Mouse (Mus musculus) MEL (cell line): ENCODE results near the gene Tmprss6. TPM values are rescaled to one million over a fixed set of nuclear protein-coding genes. Genes with fewer than 3 reads are reported as not detected.

Experiments used
- DNase-seq: peaks from one replicate; pipeline ENCODE4 v3.0.0; 2011; ENCODE audit warnings: low read depth, low spot score
- H3K27ac ChIP-seq: 2 replicates; pipeline ENCODE4 v1.5.1; 2012; ENCODE audit warnings: low read depth, mild to moderate bottlenecking, control low read depth, low read length, moderate library complexity; ENCODE audit not compliant: control insufficient read depth
- H3K27me3 ChIP-seq, 2 experiments: fragments of 150-350 bp in 1 of 2; sonication (generic) in 1 of 2; 2 replicates each; pipeline ENCODE4 v1.6.1; 2012; ENCODE audit warnings: low read length in 2 of 2, mild to moderate bottlenecking in 2 of 2, improper control_type of control experiment in 1 of 2, moderate library complexity in 1 of 2; ENCODE audit not compliant: insufficient read depth in 2 of 2, control insufficient read depth in 1 of 2
- H3K36me3 ChIP-seq, 2 experiments: 2 replicates each; pipeline ENCODE4 v1.6.1; 2012 to 2014; ENCODE audit warnings: low read length in 2 of 2, improper control_type of control experiment in 1 of 2, inconsistent platforms in 1 of 2, mild to moderate bottlenecking in 1 of 2; ENCODE audit not compliant: insufficient read depth in 2 of 2, control insufficient read depth in 1 of 2
- H3K4me1 ChIP-seq, 2 experiments: fragments of 150-350 bp in 1 of 2; sonication (generic) in 1 of 2; 2 replicates each; pipeline ENCODE4 v1.6.1; 2012; ENCODE audit warnings: low read length in 2 of 2, improper control_type of control experiment in 1 of 2, mild to moderate bottlenecking in 1 of 2; ENCODE audit not compliant: insufficient read depth in 2 of 2, control insufficient read depth in 1 of 2
- H3K4me3 ChIP-seq, 2 experiments: fragments of 150-350 bp in 1 of 2; sonication (generic) in 1 of 2; 2 replicates each; pipeline ENCODE4 v1.5.1; 2012; ENCODE audit warnings: low read depth in 2 of 2, low read length in 2 of 2, mild to moderate bottlenecking in 2 of 2, moderate library complexity in 2 of 2, control low read depth in 1 of 2, improper control_type of control experiment in 1 of 2; ENCODE audit not compliant: control insufficient read depth in 1 of 2, insufficient read depth in 1 of 2
- H3K79me2 ChIP-seq: 2 replicates; pipeline ENCODE4 v1.6.1; 2012; ENCODE audit warnings: mild to moderate bottlenecking, low read length, moderate library complexity; ENCODE audit not compliant: control insufficient read depth, poor library complexity, insufficient read depth
- H3K9ac ChIP-seq: 2 replicates; pipeline ENCODE4 v1.6.1; 2012; ENCODE audit warnings: low read depth, mild to moderate bottlenecking, control low read depth, low read length, moderate library complexity; ENCODE audit not compliant: control insufficient read depth, poor library complexity, severe bottlenecking
- H3K9me3 ChIP-seq: fragments of 150-350 bp; sonication (generic); replicated peaks from 2 replicates; pipeline ENCODE4 v1.6.1; 2012; ENCODE audit warnings: mild to moderate bottlenecking, low read length, improper control_type of control experiment, moderate library complexity; ENCODE audit not compliant: insufficient read depth
- CTCF ChIP-seq, 3 experiments: IDR thresholded peaks in 2 of 3; conservative IDR thresholded peaks in 1 of 3; 2 replicates each; pipeline ENCODE4 v1.5.1; 2011 to 2012; ENCODE audit warnings: low read length in 3 of 3, low read depth in 2 of 3, mild to moderate bottlenecking in 2 of 3, improper control_type of control experiment in 1 of 3, inconsistent platforms in 1 of 3, mixed read lengths in 1 of 3, moderate library complexity in 1 of 3; ENCODE audit not compliant: control insufficient read depth in 1 of 3, insufficient read depth in 1 of 3, poor library complexity in 1 of 3, severe bottlenecking in 1 of 3
- EP300 ChIP-seq, 2 experiments: IDR thresholded peaks; 2 replicates each; pipeline ENCODE4 v1.6.1; 2011; ENCODE audit warnings: improper control_type of control experiment in 2 of 2, low read length in 2 of 2, low read depth in 1 of 2, mild to moderate bottlenecking in 1 of 2
- JUND ChIP-seq: IDR thresholded peaks from 2 replicates; pipeline ENCODE4 v1.6.1; 2011; ENCODE audit warnings: low read depth, mild to moderate bottlenecking, improper control_type of control experiment, low read length
- KAT2A ChIP-seq: conservative IDR thresholded peaks from 2 replicates; pipeline ENCODE4 v1.6.1; 2012; ENCODE audit warnings: low read depth, low read length, improper control_type of control experiment, inconsistent platforms
- MAX ChIP-seq: IDR thresholded peaks from 2 replicates; pipeline ENCODE4 v1.6.1; 2011; ENCODE audit warnings: low read length, improper control_type of control experiment
- MAZ ChIP-seq: IDR thresholded peaks from 2 replicates; pipeline ENCODE4 v1.6.1; 2012; ENCODE audit warnings: low read depth, mild to moderate bottlenecking, inconsistent platforms, low read length, improper control_type of control experiment
- MXI1 ChIP-seq: IDR thresholded peaks from 2 replicates; pipeline ENCODE4 v1.6.1; 2011; ENCODE audit warnings: mild to moderate bottlenecking, low read depth, low read length, improper control_type of control experiment
- MYB ChIP-seq: IDR thresholded peaks from 2 replicates; pipeline ENCODE4 v1.6.1; 2011; ENCODE audit warnings: mild to moderate bottlenecking, low read depth, low read length, improper control_type of control experiment
- NELFE ChIP-seq: IDR thresholded peaks from 2 replicates; pipeline ENCODE4 v1.6.1; 2011; ENCODE audit warnings: low read depth, low read length, improper control_type of control experiment
- POLR2A ChIP-seq, 2 experiments: IDR thresholded peaks; 2 replicates each; pipeline ENCODE4 v1.6.1; 2011 to 2012; ENCODE audit warnings: low read length in 2 of 2, mild to moderate bottlenecking in 2 of 2, control low read depth in 1 of 2, improper control_type of control experiment in 1 of 2, low read depth in 1 of 2, moderate library complexity in 1 of 2; ENCODE audit not compliant: control insufficient read depth in 1 of 2, insufficient read depth in 1 of 2, poor library complexity in 1 of 2
- POLR2AphosphoS5 ChIP-seq: IDR thresholded peaks from 2 replicates; pipeline ENCODE4 v1.6.1; 2012; ENCODE audit warnings: low read depth, borderline replicate concordance, mild to moderate bottlenecking, inconsistent platforms, low read length, moderate library complexity, mixed read lengths
- SIN3A ChIP-seq: IDR thresholded peaks from 2 replicates; pipeline ENCODE4 v1.6.1; 2012; ENCODE audit warnings: low read length, improper control_type of control experiment, inconsistent platforms
- SMC3 ChIP-seq: IDR thresholded peaks from 2 replicates; pipeline ENCODE4 v1.6.1; 2011; ENCODE audit warnings: low read depth, low read length, improper control_type of control experiment
- TAL1 ChIP-seq: IDR thresholded peaks from 2 replicates; pipeline ENCODE4 v1.6.1; 2012; ENCODE audit warnings: mild to moderate bottlenecking, inconsistent platforms, low read length, moderate library complexity, mixed read lengths
- TBP ChIP-seq: IDR thresholded peaks from 2 replicates; pipeline ENCODE4 v1.8.0; 2011; ENCODE audit warnings: low read depth, low read length, improper control_type of control experiment
- TCF12 ChIP-seq: IDR thresholded peaks from 2 replicates; pipeline ENCODE4 v1.6.1; 2014; ENCODE audit warnings: low read depth, mild to moderate bottlenecking, inconsistent platforms, low read length, improper control_type of control experiment, moderate library complexity
- USF2 ChIP-seq, 2 experiments: IDR thresholded peaks; 2 replicates each; pipeline ENCODE4 v1.6.1; 2011 to 2012; ENCODE audit warnings: improper control_type of control experiment in 2 of 2, low read length in 2 of 2, borderline replicate concordance in 1 of 2, inconsistent platforms in 1 of 2, low read depth in 1 of 2, mild to moderate bottlenecking in 1 of 2; ENCODE audit not compliant: insufficient read depth in 1 of 2
- ZC3H11A ChIP-seq: IDR thresholded peaks from 2 replicates; pipeline ENCODE4 v1.6.1; 2012; ENCODE audit warnings: low read depth, mild to moderate bottlenecking, inconsistent platforms, low read length, improper control_type of control experiment
- ZKSCAN1 ChIP-seq: IDR thresholded peaks from 2 replicates; pipeline ENCODE4 v1.6.1; 2012; ENCODE audit warnings: low read depth, mild to moderate bottlenecking, inconsistent platforms, low read length, improper control_type of control experiment, moderate library complexity
- ZMIZ1 ChIP-seq: IDR thresholded peaks from 2 replicates; pipeline ENCODE4 v1.6.1; 2012; ENCODE audit warnings: low read depth, mild to moderate bottlenecking, inconsistent platforms, low read length, improper control_type of control experiment, moderate library complexity
- polyA plus RNA-seq, 2 experiments: library from polyadenylated mRNA; stranded (reverse) in 1 of 2; unstranded in 1 of 2; fragments of >175 nt in 1 of 2; fragments of >200 nt in 1 of 2; gene quantifications; 2 replicates each; pipeline versions ENCODE4 v1.2.1 to v1.2.4; 2012; ENCODE audit warnings: low replicate concordance in 2 of 2, low read depth in 1 of 2; ENCODE audit not compliant: insufficient read length in 2 of 2, insufficient read depth in 1 of 2, missing spikeins in 1 of 2
- total RNA-seq: library from RNA; depleted of rRNA; stranded (reverse); fragments of 300-350 nt; gene quantifications from 2 replicates; pipeline ENCODE4 v1.2.3, GENCODE M21; 2012

Gene Tmprss6
- total and polyA plus RNA-seq, 3 experiments = 0.11 to 0.12 TPM; not detected in 1

- H3K9ac ChIP-seq = no peak overlapping the region
- peak; percentile 10 for DNase-seq
- TF ChIP-seq SMC3 (0 out of 2 replicates have a peak, but pooled peaks have one; percentile 13), CTCF (IDR thresholded peaks at IDR 0.05 in 2 of 3, conservative IDR thresholded peaks at IDR 0.05 in 1 of 3; ENCODE audit: control insufficient read depth in 1 of 3, insufficient read depth in 1 of 3, low read depth in 2 of 3, low read length in 3 of 3, poor library complexity in 1 of 3, severe bottlenecking in 1 of 3) (peak in 2 of 3 experiments; percentile 27; a peak in 3 of 6 replicates), TAL1 (no peak)
- TF ChIP-seq, all 39 proteins: peak for 2
- Histone ChIP-seq H3K36me3 (no peaks in the 10 kb centered on the region), H3K4me3 (no peak overlapping the region), H3K4me1 (no peaks in the 10 kb centered on the region), H3K9me3 (no peaks in the 10 kb centered on the region), H3K79me2 (no peaks in the 10 kb centered on the region), H3K27ac (no peak overlapping the region), H3K27me3 (peaks cover 0 to 11% of the 10 kb centered on the region in 2 experiments; a peak in 3 of 4 replicates)
Observed at GRCm38 (mm10) chr15:78466809-78467208, 1.6 kb downstream of the Tmprss6 start.

GRCm38 (mm10) chr15:78462981-78463380, 5.5 kb downstream of the Tmprss6 start:
- peak; percentile 13 for DNase-seq
- no peaks in the 10 kb centered on the region for H3K4me1 ChIP-seq
- H3K36me3 ChIP-seq = no peaks in the 10 kb centered on the region
- no peak overlapping the region for H3K4me3 ChIP-seq
- TF ChIP-seq KAT2A (no peak), CTCF (IDR thresholded peaks at IDR 0.05 in 2 of 3, conservative IDR thresholded peaks at IDR 0.05 in 1 of 3; ENCODE audit: control insufficient read depth in 1 of 3, insufficient read depth in 1 of 3, low read depth in 2 of 3, low read length in 3 of 3, poor library complexity in 1 of 3, severe bottlenecking in 1 of 3) (peak in 1 of 3 experiments; percentile 0; a peak in 1 of 6 replicates)
- no peaks in the 10 kb centered on the region for H3K79me2 ChIP-seq
- no peak overlapping the region for H3K9ac ChIP-seq
- H3K9me3 ChIP-seq = no peaks in the 10 kb centered on the region
- H3K27me3 ChIP-seq = peaks cover 0 to 8% of the 10 kb centered on the region in 2 experiments; a peak in 2 of 4 replicates
- H3K27ac ChIP-seq = no peak overlapping the region

GRCm38 (mm10) chr15:78457193-78457592, 11.2 kb downstream of the Tmprss6 start:
- H3K27me3 ChIP-seq = no peaks in the 10 kb centered on the region

More at GRCm38 (mm10) chr15:78457193-78457592, 11.2 kb downstream of the Tmprss6 start:
- Histone ChIP-seq H3K9me3 (no peaks in the 10 kb centered on the region), H3K4me1 (peaks cover 0 to 8% of the 10 kb centered on the region in 2 experiments; a peak in 1 of 4 replicates), H3K4me3 (no peak overlapping the region), H3K36me3 (no peaks in the 10 kb centered on the region), H3K27ac (no peak overlapping the region), H3K9ac (no peak overlapping the region)
- DNase-seq = no peak
- no peak for TF ChIP-seq USF2 (IDR thresholded peaks at IDR 0.05; ENCODE audit: borderline replicate concordance in 1 of 2, insufficient read depth in 1 of 2, low read depth in 1 of 2, low read length in 2 of 2)
- no peak for TF ChIP-seq SIN3A
- TF ChIP-seq SMC3 = no peak
- TF ChIP-seq MYB = no peak
- no peak for TF ChIP-seq ZMIZ1
- TF ChIP-seq JUND = no peak
- no peak for TF ChIP-seq MAZ
- TF ChIP-seq TCF12 = no peak
- TF ChIP-seq ZC3H11A = no peak
- TF ChIP-seq MXI1 = no peak
- TF ChIP-seq TBP = no peak
- TF ChIP-seq EP300 (IDR thresholded peaks at IDR 0.05; ENCODE audit: low read depth in 1 of 2, low read length in 2 of 2) = no peak
- no peak for TF ChIP-seq MAX
- TF ChIP-seq ZKSCAN1 = no peak
- no peak for TF ChIP-seq POLR2A (IDR thresholded peaks at IDR 0.05; ENCODE audit: control insufficient read depth in 1 of 2, insufficient read depth in 1 of 2, low read depth in 1 of 2, low read length in 2 of 2, poor library complexity in 1 of 2)
- no peak for TF ChIP-seq NELFE
- no peak for TF ChIP-seq POLR2AphosphoS5
- TF ChIP-seq, all 39 proteins: peak for 0
- H3K79me2 ChIP-seq = no peaks in the 10 kb centered on the region
